18 mouse cellular contexts compared by ENCODE assay signal in the genomic region with DNA sequence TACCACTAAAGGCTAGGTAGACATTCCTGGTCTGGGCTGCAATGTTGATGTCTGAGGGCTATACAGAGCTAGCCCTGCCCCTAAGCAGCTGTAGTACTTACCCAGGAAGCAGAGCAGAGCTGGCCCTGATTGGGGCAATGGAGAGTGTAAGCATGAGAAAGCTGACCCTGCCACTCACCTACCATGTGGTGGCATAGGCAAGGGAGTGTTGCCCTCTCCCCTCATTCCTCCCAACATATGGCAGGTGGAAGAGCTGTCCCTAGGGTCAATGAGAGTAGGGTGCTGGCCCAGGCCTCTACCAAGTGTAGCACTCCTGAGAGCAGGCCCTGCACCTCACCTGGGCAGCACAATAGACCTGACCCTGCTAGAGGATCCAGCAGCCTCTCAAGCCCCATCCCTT.
"Had no signal": no experiment of that assay in that cellular context is flagged by ENCODE, and none has a peak within 500 bp of the region (broad histone marks: within the 10 kb centered on the region; RNA-seq: fewer than 3 reads in every experiment).

No protein-coding gene starts in this region.

- DNase-seq: lung, adult 18-20 months; lung, embryonic 14.5 days; lung, postnatal 10 days; lung, postnatal 4 days; midbrain, embryonic 14.5 days; retina, postnatal 1 day; right cerebral cortex, adult 18-20 months; thymus, adult 2 months; thymus, postnatal 25 days; thymus, postnatal 4 days had no signal

- H3K27me3 ChIP-seq: midbrain, embryonic 12.5 days; neural tube, embryonic 13.5 days; neural tube, embryonic 15.5 days; stomach, embryonic 15.5 days had no signal

- H3K4me2 ChIP-seq: lung, embryonic 14.5 days; midbrain, embryonic 12.5 days; neural tube, embryonic 13.5 days; neural tube, embryonic 15.5 days; stomach, embryonic 15.5 days had no signal

- H3K9ac ChIP-seq: lung, embryonic 14.5 days; midbrain, embryonic 12.5 days; neural tube, embryonic 13.5 days; neural tube, embryonic 15.5 days; stomach, embryonic 15.5 days had no signal

- H3K4me3 ChIP-seq: midbrain, embryonic 10.5 days; midbrain, embryonic 12.5 days; myocyte; neural tube, embryonic 13.5 days; neural tube, embryonic 15.5 days; stomach, embryonic 15.5 days had no signal

- H3K4me1 ChIP-seq: midbrain, embryonic 12.5 days; neural tube, embryonic 13.5 days; neural tube, embryonic 15.5 days; stomach, embryonic 15.5 days had no signal

- H3K9me3 ChIP-seq: midbrain, embryonic 10.5 days; midbrain, embryonic 12.5 days; neural tube, embryonic 13.5 days; neural tube, embryonic 15.5 days; stomach, embryonic 15.5 days had no signal

- H3K27ac ChIP-seq: midbrain, embryonic 10.5 days; midbrain, embryonic 12.5 days; neural tube, embryonic 13.5 days; neural tube, embryonic 15.5 days; stomach, embryonic 15.5 days; stomach, postnatal 0 days had no signal

- H3K36me3 ChIP-seq: midbrain, embryonic 10.5 days; midbrain, embryonic 12.5 days; neural tube, embryonic 13.5 days; neural tube, embryonic 15.5 days; stomach, embryonic 15.5 days had no signal

- ATAC-seq: midbrain, embryonic 16.5 days had no signal
